Mouse (Mus musculus) liver, embryonic 14.5 days (tissue): ENCODE results near the gene Inpp5f.

Source experiments
- CTCF ChIP-seq: IDR thresholded peaks from 2 replicates; pipeline ENCODE4 v1.5.1; 2016; ENCODE audit warnings: antibody characterized with exemption, low read depth, control low read depth
- EP300 ChIP-seq: IDR thresholded peaks from 2 replicates; pipeline ENCODE4 v1.6.1; 2016; ENCODE audit warnings: antibody characterized with exemption, low read depth

DNA sequence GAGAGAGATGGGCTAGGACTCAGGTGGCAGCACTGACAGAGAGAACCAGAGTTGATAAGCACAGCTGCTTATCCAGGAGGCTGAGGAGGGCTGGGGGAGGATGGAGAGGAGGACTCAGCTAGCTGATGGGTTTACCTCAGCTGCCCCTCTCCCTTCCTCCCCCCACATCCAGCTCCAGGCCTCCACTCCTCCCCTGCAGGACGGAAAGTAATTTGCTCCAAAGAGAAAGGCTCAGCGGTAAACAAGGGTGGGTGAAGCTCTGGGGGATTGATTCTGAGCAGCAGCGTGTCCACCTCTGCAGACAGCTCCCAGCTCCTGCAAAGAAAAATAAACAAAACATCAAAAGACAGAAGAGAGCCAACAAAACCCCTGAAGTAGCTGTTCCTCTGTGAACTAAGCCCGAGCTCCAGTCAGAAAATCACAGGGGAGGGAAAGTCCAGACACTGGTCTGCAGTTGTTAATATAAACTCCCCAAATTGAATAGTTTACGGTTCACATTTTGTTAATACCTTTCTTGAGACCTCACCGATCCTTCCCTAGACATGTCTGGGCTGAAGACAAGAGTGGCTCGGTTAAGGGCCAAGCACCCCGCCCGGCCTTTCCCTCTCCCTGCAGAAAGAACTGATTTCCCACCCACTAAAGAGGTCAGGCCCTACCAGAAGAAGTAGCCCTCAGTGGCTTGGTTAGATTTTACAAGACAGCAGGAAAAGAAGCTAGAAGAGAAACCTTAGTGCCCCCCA, 19.6 kb upstream of the Inpp5f start:
- TF ChIP-seq CTCF (no peak), EP300 (no peak)
